Mouse (Mus musculus): ENCODE measurements at regions not wholly inside any gene's neighbourhood (a gene's known extent, or its start where the extent isn't known, plus 50 kb on each side); places are given as distances from the start of the nearest gene placed in this dataset.
A peak's percentile ranks its signal among the peaks of the same experiment; 100 is the strongest.

DNA sequence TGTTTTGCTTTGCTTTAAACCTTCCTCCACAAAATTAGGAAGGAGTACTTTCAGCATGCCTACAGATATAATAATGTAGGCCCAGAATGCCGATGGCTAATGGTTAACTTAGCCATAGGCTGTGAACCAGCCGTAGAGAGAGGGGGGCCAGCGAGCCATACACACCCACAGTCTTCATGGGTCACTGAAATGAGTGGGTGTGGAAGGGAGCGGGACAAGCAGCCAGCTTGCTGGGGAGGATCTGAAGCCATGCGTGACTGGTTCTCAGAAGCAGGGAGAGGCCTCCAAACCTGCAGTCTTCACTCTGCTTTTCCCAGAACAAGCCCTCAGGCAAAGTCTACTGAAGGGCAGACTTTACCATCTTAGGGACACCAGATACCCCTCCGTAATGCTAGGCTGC is 50.8 kb upstream of the Ptpn13 start:
- H3K9ac ChIP-seq = no peak overlapping the region
- no peak overlapping the region for H3K4me3 ChIP-seq
- no peak overlapping the region for H3K27ac ChIP-seq
- H3K27me3 ChIP-seq (replicated peaks) = no peaks in the 10 kb centered on the region
- 67% methylated on average over 6 of the region's 6 CpGs for WGBS
- H3K36me3 ChIP-seq = no peaks in the 10 kb centered on the region
- no peaks in the 10 kb centered on the region for H3K9me3 ChIP-seq
- H3K4me2 ChIP-seq (replicated peaks) = no peak overlapping the region
- no peaks in the 10 kb centered on the region for H3K4me1 ChIP-seq
- no peak for ATAC-seq (ENCODE audit: low FRiP score, low read depth)

DNA sequence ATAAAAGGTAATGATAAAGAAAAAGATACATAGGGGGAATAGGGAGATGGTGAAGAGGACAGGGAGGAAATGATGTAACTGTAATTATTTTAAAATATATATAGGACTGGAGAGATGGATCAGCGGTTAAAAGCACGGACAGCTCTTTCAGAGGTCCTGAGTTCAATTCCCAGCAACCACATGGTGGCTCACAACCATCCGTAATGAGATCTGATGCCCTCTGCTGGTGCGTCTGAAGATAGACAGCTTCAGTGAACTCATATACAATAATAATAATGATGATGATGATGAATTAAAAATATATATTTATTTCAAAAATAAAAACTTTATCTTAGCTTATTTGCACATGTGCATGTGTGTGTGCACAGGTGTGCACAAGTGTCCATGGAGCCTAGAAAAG is 51.9 kb upstream of the Ptpn13 start:
- Histone ChIP-seq H3K27me3 (replicated peaks) (no peaks in the 10 kb centered on the region), H3K9ac (no peak overlapping the region), H3K27ac (no peak overlapping the region), H3K4me1 (no peaks in the 10 kb centered on the region), H3K4me3 (no peak overlapping the region), H3K4me2 (replicated peaks) (no peak overlapping the region), H3K36me3 (no peaks in the 10 kb centered on the region), H3K9me3 (no peaks in the 10 kb centered on the region)
- 92% methylated on average over 4 of the region's 4 CpGs for WGBS
- no peak for ATAC-seq (ENCODE audit: low FRiP score, low read depth)

DNA sequence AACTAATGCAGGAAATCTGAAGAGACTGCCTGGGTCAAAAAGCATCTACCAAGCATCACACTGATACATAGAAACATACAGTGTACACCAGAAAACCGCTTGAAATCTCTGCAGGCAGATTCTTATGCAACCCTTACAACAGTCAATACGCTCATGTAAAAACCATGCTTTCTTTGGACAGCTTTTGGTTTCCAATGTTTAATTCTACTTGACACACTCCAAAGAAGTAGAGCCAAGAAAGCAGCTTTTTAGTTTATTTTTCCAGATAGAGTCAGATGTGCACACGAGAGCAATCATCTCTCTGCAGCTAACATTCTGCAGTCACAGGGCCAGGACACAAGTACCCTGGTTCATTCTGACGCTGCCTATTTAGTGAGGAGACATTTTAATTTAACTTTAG is 54.5 kb upstream of the Ptpn13 start:
- no peak overlapping the region for H3K4me2 ChIP-seq (replicated peaks)
- H3K36me3 ChIP-seq = no peaks in the 10 kb centered on the region
- no peaks in the 10 kb centered on the region for H3K27me3 ChIP-seq (replicated peaks)
- no peak overlapping the region for H3K27ac ChIP-seq
- WGBS = 87% methylated on average over 4 of the region's 4 CpGs
- no peak overlapping the region for H3K4me3 ChIP-seq
- 0 out of 2 replicates have a peak, but pooled peaks cover 3% of the 10 kb centered on the region for H3K9me3 ChIP-seq
- H3K4me1 ChIP-seq = no peaks in the 10 kb centered on the region
- no peak for ATAC-seq (ENCODE audit: low FRiP score, low read depth)
- H3K9ac ChIP-seq = no peak overlapping the region

DNA sequence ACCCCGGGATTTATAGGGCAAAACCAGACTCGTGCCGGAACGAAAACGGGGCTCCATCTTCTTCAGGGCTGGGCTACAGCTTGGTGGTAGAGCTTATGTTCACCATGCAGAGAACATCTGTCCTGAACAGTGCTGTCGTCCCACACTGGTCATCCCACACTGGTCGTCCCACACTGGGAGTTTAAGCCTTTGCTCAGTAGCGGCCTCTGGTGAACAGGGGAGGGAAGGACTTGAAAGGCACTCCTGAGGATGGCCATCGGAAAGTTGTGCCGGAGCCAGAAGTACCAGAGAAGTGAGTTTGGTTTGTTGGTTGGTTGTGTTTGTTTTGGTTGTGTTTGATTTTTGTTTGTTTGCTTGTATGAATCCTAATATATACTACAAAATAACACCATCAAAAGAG is 56.0 kb upstream of the Ptpn13 start:
- Histone ChIP-seq H3K9ac (no peak overlapping the region), H3K27me3 (replicated peaks) (no peaks in the 10 kb centered on the region), H3K27ac (no peak overlapping the region), H3K4me1 (no peaks in the 10 kb centered on the region), H3K4me3 (no peak overlapping the region), H3K36me3 (no peaks in the 10 kb centered on the region), H3K9me3 (0 out of 2 replicates have a peak, but pooled peaks cover 5% of the 10 kb centered on the region), H3K4me2 (replicated peaks) (no peak overlapping the region)
- no peak for ATAC-seq (ENCODE audit: low FRiP score, low read depth)
- WGBS = 81% methylated on average over 10 of the region's 10 CpGs

DNA sequence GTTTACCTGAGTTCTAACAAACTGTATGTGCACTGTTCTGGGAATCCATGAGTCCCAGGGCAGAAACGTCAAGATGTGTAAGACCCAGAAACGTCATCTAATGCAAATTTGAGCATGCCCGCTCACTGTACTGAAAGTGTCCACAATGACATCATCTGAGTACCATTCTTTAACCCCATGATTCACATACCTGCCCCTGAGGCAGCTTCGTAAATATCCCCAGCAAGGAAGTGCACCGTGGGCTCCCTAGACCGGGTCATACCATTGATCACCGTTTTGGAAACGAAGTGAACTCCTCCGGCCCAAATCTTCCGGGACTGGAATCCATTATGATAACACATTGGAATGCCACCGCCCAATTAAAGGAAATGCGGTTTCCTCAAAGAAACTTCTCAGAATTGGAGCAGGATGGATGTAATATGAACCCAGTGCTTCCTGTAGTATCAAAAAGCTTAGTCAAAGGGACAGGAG is 57.8 kb upstream of the Ptpn13 start:
- no peak overlapping the region for H3K4me3 ChIP-seq
- H3K27me3 ChIP-seq (replicated peaks) = no peaks in the 10 kb centered on the region
- 89% methylated on average over 12 of the region's 12 CpGs for WGBS
- no peak overlapping the region for H3K9ac ChIP-seq
- no peak for ATAC-seq (ENCODE audit: low FRiP score, low read depth)
- H3K27ac ChIP-seq = no peak overlapping the region
- no peaks in the 10 kb centered on the region for H3K36me3 ChIP-seq
- no peaks in the 10 kb centered on the region for H3K4me1 ChIP-seq
- no peak overlapping the region for H3K4me2 ChIP-seq (replicated peaks)
- H3K9me3 ChIP-seq = 0 out of 2 replicates have a peak, but pooled peaks cover 5% of the 10 kb centered on the region

DNA sequence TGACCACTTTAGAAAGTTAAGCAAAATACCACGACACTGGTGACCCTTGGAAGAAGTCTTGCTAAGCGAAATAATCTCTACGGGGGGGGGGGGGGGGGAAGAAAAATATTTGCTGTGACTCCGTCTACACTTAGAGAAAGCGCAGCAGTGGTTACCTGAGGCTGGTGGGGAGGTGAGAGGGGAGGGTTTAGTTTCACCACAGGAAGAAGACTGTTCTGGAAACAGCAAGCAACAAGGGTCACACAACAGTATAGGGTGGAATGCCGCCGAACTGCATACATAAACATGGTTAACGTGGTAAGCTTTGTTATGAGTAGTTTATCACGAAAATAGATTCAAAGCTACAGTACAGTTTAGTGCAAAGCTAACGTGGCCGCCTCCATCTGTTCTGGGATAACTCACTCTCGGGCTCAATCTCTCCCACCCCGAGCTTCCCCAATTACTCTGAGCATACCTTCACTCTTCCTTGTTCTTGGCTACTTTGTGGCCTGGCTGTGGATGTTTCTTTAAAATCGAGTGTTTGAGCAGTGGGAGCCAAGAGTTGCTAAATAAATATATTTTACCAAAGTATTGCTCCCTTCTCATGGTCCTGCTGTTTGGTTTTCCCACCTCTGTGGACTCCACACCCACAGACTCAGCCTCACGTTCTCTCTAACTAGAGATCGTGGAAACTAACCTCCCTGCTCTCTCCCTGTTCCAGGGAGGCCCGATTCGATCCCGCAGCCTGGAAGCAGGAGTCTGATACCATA is 59.1 kb upstream of the Ptpn13 start:
- Histone ChIP-seq H3K27ac (no peak overlapping the region), H3K36me3 (no peaks in the 10 kb centered on the region), H3K9ac (no peak overlapping the region), H3K4me1 (no peaks in the 10 kb centered on the region), H3K27me3 (replicated peaks) (no peaks in the 10 kb centered on the region), H3K4me3 (no peak overlapping the region), H3K9me3 (0 out of 2 replicates have a peak, but pooled peaks cover 5% of the 10 kb centered on the region), H3K4me2 (replicated peaks) (no peak overlapping the region)
- ATAC-seq (ENCODE audit: low FRiP score, low read depth) = no peak
- WGBS = 92% methylated on average over 19 of the region's 19 CpGs

DNA sequence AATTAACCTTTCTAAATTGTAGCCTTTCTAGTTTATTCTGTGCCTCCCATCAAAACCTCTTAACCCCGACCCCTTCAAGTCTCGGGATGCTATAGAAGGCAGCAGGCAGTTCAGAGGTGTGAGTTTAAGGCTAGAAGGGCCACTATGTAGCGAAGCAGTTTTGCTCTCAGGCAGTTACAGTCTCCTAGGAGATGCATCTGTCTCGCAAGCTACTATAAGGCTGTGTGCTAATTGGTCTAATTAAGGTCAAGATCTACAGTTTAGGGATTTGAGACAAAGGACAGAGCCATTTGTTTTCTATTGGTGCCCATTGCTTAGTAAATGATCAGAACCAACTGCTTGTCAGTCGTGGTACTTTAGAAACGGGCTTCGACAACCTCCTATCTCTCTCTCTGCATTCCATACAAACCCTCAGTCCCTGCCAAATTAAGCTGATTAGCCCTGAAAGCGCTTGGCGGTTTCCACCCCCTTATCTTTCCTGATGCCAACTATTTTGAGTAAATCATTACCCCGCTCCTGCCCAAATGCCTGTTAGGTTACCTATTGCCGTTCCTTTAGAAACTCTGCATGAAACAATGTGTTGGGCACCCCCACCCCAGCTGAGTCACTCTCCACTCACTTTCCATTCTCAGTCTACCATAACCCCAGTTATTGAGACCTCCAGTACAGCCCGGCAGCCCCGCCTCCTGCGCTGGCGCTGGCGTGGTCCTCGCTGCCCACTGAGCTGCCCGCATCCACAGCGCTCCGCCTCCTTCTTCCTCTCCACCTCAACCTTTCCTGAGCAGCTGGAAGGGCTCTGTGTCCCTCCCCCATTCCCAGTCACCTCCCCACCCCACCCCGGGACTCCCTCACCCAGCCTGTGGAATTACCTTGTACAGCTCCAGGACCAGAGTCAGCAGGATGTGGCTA is 59.9 kb upstream of the Ptpn13 start:
- no peak for ATAC-seq (ENCODE audit: low FRiP score, low read depth)
- Histone ChIP-seq H3K4me1 (no peaks in the 10 kb centered on the region), H3K36me3 (no peaks in the 10 kb centered on the region), H3K9me3 (0 out of 2 replicates have a peak, but pooled peaks cover 5% of the 10 kb centered on the region), H3K27ac (no peak overlapping the region), H3K9ac (no peak overlapping the region), H3K4me3 (no peak overlapping the region), H3K27me3 (replicated peaks) (no peaks in the 10 kb centered on the region), H3K4me2 (replicated peaks) (no peak overlapping the region)
- 86% methylated on average over 21 of the region's 21 CpGs for WGBS

DNA sequence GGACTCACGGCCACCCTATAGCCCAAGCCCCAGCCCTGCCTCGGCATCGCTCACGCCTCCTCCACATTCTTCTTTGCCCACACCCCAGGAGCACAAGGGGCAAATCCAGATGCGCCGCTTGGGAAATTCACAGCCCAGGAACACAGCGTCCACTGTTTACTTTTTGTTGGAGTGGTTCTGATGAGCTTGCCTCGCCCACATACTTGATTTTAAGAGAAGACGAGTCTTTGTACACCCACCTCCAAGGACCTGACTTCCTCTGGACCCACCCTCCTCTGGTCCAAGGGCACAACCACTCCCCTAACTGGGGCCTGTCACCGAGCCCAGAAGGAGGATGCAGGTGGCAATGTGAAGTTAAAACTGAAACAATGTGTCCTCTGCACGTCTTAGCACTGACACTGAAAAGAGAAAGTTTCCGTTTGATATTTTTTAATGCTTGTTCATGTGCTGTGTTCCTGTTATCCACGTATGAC is 64.2 kb upstream of the Ptpn13 start:
- H3K27ac ChIP-seq = no peak overlapping the region
- no peaks in the 10 kb centered on the region for H3K27me3 ChIP-seq (replicated peaks)
- no peak for ATAC-seq (ENCODE audit: low FRiP score, low read depth)
- no peak overlapping the region for H3K4me2 ChIP-seq (replicated peaks)
- H3K36me3 ChIP-seq = no peaks in the 10 kb centered on the region
- peaks cover under 1% of the 10 kb centered on the region; the same call in 1 of the 2 replicates for H3K4me1 ChIP-seq
- H3K4me3 ChIP-seq = no peak overlapping the region
- WGBS = 85% methylated on average over 13 of the region's 13 CpGs
- H3K9ac ChIP-seq = no peak overlapping the region
- H3K9me3 ChIP-seq = 0 out of 2 replicates have a peak, but pooled peaks cover 5% of the 10 kb centered on the region

DNA sequence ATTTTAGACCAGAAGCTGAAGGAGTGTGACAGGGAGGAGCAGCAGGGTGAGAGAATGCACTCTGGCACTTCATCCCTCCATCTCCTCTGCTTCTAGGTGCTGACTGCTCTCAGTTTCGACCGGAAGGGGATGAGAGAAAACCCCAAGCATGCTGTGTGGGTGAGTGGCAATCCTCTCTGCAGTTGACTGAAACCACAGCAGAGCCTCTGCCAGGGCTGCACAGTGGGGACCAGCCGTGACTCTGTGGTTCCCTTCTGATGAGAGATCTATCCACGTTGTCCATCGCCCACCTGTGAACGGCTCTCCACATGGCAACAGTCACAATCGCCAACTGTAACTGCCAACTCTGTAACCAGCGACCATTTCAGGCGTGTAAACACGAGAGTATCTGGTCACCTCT is 64.6 kb upstream of the Ptpn13 start:
- no peak for ATAC-seq (ENCODE audit: low FRiP score, low read depth)
- no peak overlapping the region for H3K4me3 ChIP-seq
- H3K4me2 ChIP-seq (replicated peaks) = no peak overlapping the region
- H3K9me3 ChIP-seq = 0 out of 2 replicates have a peak, but pooled peaks cover 1% of the 10 kb centered on the region
- no peaks in the 10 kb centered on the region for H3K36me3 ChIP-seq
- H3K27me3 ChIP-seq (replicated peaks) = no peaks in the 10 kb centered on the region
- peaks cover 5% of the 10 kb centered on the region for H3K4me1 ChIP-seq
- no peak overlapping the region for H3K27ac ChIP-seq
- 89% methylated on average over 10 of the region's 10 CpGs for WGBS
- no peak overlapping the region for H3K9ac ChIP-seq

DNA sequence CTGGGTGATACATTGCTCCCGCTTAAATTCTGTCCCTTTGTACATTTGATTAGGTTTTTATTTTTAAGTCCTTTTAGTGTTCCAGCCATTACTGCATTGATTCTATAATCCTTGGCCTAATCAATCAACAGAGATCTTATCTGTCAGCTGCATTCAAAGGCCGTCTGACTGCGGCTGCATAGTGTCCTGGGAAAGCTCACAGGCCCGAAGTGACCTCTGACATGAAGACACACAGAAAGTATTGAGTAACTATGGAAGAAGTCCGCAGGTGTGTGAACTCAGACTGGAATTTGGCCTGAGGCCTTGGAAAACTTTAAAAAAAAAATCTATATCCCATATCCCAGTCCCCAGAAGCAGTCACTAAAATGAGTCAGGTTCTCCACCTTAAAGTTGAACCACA is 67.4 kb upstream of the Ptpn13 start:
- Histone ChIP-seq H3K9ac (no peak overlapping the region), H3K4me1 (peaks cover 6% of the 10 kb centered on the region), H3K27ac (no peak overlapping the region), H3K9me3 (0 out of 2 replicates have a peak, but pooled peaks cover 1% of the 10 kb centered on the region), H3K4me2 (replicated peaks) (no peak overlapping the region), H3K36me3 (no peaks in the 10 kb centered on the region), H3K27me3 (replicated peaks) (no peaks in the 10 kb centered on the region), H3K4me3 (no peak overlapping the region)
- 79% methylated on average over 5 of the region's 5 CpGs for whole genome bisulfite sequencing
- ATAC-seq (ENCODE audit: low FRiP score, low read depth) = no peak

DNA sequence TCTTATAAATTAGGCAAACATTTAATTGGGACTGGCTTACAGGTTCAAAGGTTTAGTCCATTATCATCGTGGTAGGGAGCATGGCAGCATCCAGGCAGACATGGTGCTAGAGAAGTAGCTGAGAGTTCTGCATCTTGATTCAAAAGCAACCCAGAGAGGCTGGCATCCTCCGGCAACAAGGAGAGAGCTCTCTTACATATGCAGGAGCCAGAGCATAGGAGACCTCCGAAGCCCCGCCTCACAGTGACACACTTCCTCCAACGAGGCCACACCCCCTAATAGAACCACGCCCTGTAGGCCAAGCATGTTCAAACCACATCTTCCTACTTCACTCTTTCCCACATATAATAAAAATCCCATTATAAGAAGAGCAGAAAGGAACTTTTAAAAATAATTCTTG is 68.5 kb upstream of the Ptpn13 start:
- no peaks in the 10 kb centered on the region for H3K36me3 ChIP-seq
- no peak overlapping the region for H3K4me3 ChIP-seq
- H3K4me1 ChIP-seq = peaks cover 6% of the 10 kb centered on the region
- no peak overlapping the region for H3K9ac ChIP-seq
- peaks cover 12% of the 10 kb centered on the region for H3K9me3 ChIP-seq
- 0 out of 2 replicates have a peak, but pooled peaks have one; percentile 41 for ATAC-seq (ENCODE audit: low FRiP score, low read depth)
- H3K27ac ChIP-seq = no peak overlapping the region
- H3K27me3 ChIP-seq (replicated peaks) = no peaks in the 10 kb centered on the region
- peak overlapping the region; percentile 44 for H3K4me2 ChIP-seq (replicated peaks)
- 62% methylated on average over 6 of the region's 6 CpGs for WGBS

Data from neural tube, embryonic 12.5 days (tissue).